Mouse (Mus musculus) liver, embryonic 16.5 days (tissue): ENCODE measurements around the gene Dmrt3. TPM values are rescaled to one million over a fixed set of nuclear protein-coding genes. Genes with fewer than 3 reads are reported as not detected.

Experiments used
- ATAC-seq: fragments of 200-750 bp; cut with Nextera tagmentation; 2 replicates; pipeline ENCODE4 v1.8.0; 2017; ENCODE audit warnings: low read depth, mild to moderate bottlenecking, moderate number of reproducible peaks, moderate library complexity
- H3K27ac ChIP-seq: fragments of 300-500 bp; sonication (generic); 2 replicates; pipeline ENCODE4 v1.5.1; 2014; ENCODE audit warnings: mild to moderate bottlenecking, low read length
- H3K27me3 ChIP-seq: fragments of 300-500 bp; sonication (generic); 2 replicates; pipeline ENCODE4 v1.6.1; 2014; ENCODE audit warnings: low read depth, low read length, mixed read lengths; ENCODE audit not compliant: control insufficient read depth, insufficient read depth
- H3K36me3 ChIP-seq: fragments of 300-500 bp; sonication (generic); 2 replicates; pipeline ENCODE4 v1.6.1; 2014; ENCODE audit warnings: mild to moderate bottlenecking; ENCODE audit not compliant: control insufficient read depth, insufficient read depth
- H3K4me1 ChIP-seq: fragments of 300-500 bp; sonication (generic); 2 replicates; pipeline ENCODE4 v1.6.1; 2014; ENCODE audit warnings: low read depth, low read length, mixed read lengths; ENCODE audit not compliant: control insufficient read depth
- H3K4me2 ChIP-seq: fragments of 300-500 bp; sonication (generic); 2 replicates; pipeline ENCODE4 v1.6.1; 2014; ENCODE audit warnings: low read depth, low read length, mixed read lengths
- H3K4me3 ChIP-seq: fragments of 300-500 bp; sonication (generic); 2 replicates; pipeline ENCODE4 v1.5.1; 2014; ENCODE audit warnings: low read depth, mild to moderate bottlenecking, low read length
- H3K9ac ChIP-seq: fragments of 300-500 bp; sonication (generic); 2 replicates; pipeline ENCODE4 v1.6.1; 2014; ENCODE audit warnings: low read depth, low read length
- H3K9me3 ChIP-seq: fragments of 300-500 bp; sonication (generic); replicated peaks from 2 replicates; pipeline ENCODE4 v1.6.1; 2016; ENCODE audit warnings: low read length; ENCODE audit not compliant: control insufficient read depth
- WGBS: fragments of 180-500 bp; shearing (Covaris S2); extraction: QIAGEN DNeasy Blood & Tissue Kit; methylation state at CpG from one replicate; pipeline ENCODE4 v1.1.7; 2014; ENCODE audit not compliant: insufficient replicate concordance; 5-methylcytosine and 5-hydroxymethylcytosine counted together
- polyA plus RNA-seq: library from polyadenylated mRNA; unstranded; fragments of >200 nt; fragmentation: Nextera tagmentation; extraction: Ambion mirVana; gene quantifications from 2 replicates; pipeline ENCODE4 v1.2.1, GENCODE M21; 2015

The Dmrt3 gene
- polyA plus RNA-seq, 1 experiment from 2014 or later = not detected

DNA sequence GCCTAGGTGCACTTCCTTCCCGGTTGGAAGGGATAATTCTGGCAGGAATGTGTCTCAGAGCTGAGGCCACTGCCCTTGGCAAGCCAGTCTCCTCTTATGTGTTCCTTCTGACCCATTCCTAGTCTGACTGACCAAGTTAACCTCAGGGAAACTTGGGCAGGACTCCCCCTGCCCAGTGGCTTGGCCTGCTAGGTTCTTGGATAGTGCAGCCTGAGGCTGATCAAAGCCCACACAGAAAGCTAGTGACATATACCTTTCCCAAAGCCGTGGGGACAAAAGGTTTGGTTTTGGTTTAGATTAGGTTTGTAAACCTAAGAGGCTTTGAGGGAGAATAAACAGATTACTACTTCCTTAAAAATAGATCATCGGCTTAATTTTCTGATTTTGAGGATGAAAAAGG is 37.0 kb downstream of the Dmrt3 start:
- Histone ChIP-seq H3K9me3 (no peaks in the 10 kb centered on the region), H3K9ac (no peak overlapping the region), H3K4me1 (no peaks in the 10 kb centered on the region), H3K4me3 (no peak overlapping the region), H3K4me2 (no peak overlapping the region), H3K27me3 (no peaks in the 10 kb centered on the region), H3K36me3 (no peaks in the 10 kb centered on the region), H3K27ac (no peak overlapping the region)
- 44% methylated on average over 3 of the region's 3 CpGs for WGBS
- ATAC-seq = no peak

- H3K9me3 ChIP-seq = no peaks in the 10 kb centered on the region
- no peak overlapping the region for H3K27ac ChIP-seq
- no peak overlapping the region for H3K9ac ChIP-seq
- WGBS = 42% methylated on average over 4 of the region's 4 CpGs
- no peak overlapping the region for H3K4me3 ChIP-seq
- H3K27me3 ChIP-seq = no peaks in the 10 kb centered on the region
- no peaks in the 10 kb centered on the region for H3K36me3 ChIP-seq
- H3K4me2 ChIP-seq = no peak overlapping the region
- peak; percentile 21; the same call in 1 of the 2 replicates for ATAC-seq
- no peaks in the 10 kb centered on the region for H3K4me1 ChIP-seq
These were observed 38.6 kb downstream of the Dmrt3 start for GRCm38 (mm10) chr19:25648701-25649100.

DNA sequence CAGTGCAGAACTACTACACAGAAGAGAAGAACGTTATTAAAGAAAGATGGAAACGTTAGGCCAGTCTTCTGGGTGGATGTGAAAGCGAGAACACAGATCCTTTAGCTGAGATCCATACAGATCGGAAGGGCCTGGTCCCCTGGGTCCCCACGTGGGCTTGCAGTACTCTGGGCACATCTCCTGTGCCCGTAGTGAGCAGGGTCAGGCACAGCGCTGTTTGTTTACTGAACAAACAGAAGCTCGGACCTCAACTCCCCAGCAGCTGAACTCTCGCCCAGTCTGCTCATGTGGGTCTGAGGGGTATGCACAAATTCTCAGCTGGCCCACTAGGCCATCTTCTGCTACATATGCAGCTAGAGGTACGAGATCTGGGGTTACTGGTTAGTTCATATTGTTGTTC is 40.4 kb downstream of the Dmrt3 start:
- H3K36me3 ChIP-seq = no peaks in the 10 kb centered on the region
- H3K4me1 ChIP-seq = no peaks in the 10 kb centered on the region
- no peaks in the 10 kb centered on the region for H3K9me3 ChIP-seq
- H3K27ac ChIP-seq = no peak overlapping the region
- ATAC-seq = peak; percentile 27; the same call in 1 of the 2 replicates
- H3K9ac ChIP-seq = no peak overlapping the region
- no peaks in the 10 kb centered on the region for H3K27me3 ChIP-seq
- H3K4me2 ChIP-seq = no peak overlapping the region
- H3K4me3 ChIP-seq = no peak overlapping the region
- 52% methylated on average over 10 of the region's 10 CpGs for WGBS

DNA sequence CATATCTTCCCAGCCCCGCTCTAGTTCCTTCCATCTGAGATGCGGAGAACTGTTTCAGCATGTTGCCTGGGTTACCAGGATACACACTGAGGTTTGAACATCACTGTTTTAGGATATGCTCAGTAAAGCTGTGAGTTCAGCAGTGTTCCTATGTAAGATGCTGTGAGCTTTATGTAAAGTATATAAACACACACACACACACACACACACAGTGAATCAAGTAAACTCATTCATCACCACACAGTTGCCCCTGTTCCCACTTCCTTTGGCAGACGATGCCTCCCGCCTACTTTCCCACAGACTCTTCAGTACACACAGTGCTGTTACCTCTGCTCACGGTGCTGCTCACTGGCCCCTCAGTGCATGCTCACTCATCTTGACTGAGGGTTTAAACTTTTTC is 42.5 kb downstream of the Dmrt3 start:
- ATAC-seq = no peak
- H3K4me2 ChIP-seq = no peak overlapping the region
- no peaks in the 10 kb centered on the region for H3K9me3 ChIP-seq
- WGBS = 50% methylated on average over 5 of the region's 5 CpGs
- H3K4me3 ChIP-seq = no peak overlapping the region
- H3K4me1 ChIP-seq = no peaks in the 10 kb centered on the region
- no peak overlapping the region for H3K9ac ChIP-seq
- no peaks in the 10 kb centered on the region for H3K36me3 ChIP-seq
- H3K27me3 ChIP-seq = no peaks in the 10 kb centered on the region
- H3K27ac ChIP-seq = no peak overlapping the region

GRCm38 (mm10) chr19:25654034-25654749 is 44.1 kb downstream of the Dmrt3 start:
- no peak overlapping the region for H3K4me3 ChIP-seq
- ATAC-seq = no peak
- H3K36me3 ChIP-seq = no peaks in the 10 kb centered on the region
- WGBS = 57% methylated on average over 12 of the region's 12 CpGs
- H3K27me3 ChIP-seq = no peaks in the 10 kb centered on the region
- no peak overlapping the region for H3K27ac ChIP-seq
- no peak overlapping the region for H3K4me2 ChIP-seq
- H3K9ac ChIP-seq = no peak overlapping the region
- no peaks in the 10 kb centered on the region for H3K9me3 ChIP-seq
- no peaks in the 10 kb centered on the region for H3K4me1 ChIP-seq

GRCm38 (mm10) chr19:25665486-25666339 is 55.6 kb downstream of the Dmrt3 start:
- Histone ChIP-seq H3K9ac (no peak overlapping the region), H3K27ac (no peak overlapping the region), H3K4me3 (no peak overlapping the region), H3K4me2 (no peak overlapping the region), H3K36me3 (no peaks in the 10 kb centered on the region), H3K27me3 (peaks cover 31% of the 10 kb centered on the region), H3K4me1 (no peaks in the 10 kb centered on the region), H3K9me3 (no peaks in the 10 kb centered on the region)
- ATAC-seq = no peak
- WGBS = 6% methylated on average over 31 of the region's 31 CpGs

DNA sequence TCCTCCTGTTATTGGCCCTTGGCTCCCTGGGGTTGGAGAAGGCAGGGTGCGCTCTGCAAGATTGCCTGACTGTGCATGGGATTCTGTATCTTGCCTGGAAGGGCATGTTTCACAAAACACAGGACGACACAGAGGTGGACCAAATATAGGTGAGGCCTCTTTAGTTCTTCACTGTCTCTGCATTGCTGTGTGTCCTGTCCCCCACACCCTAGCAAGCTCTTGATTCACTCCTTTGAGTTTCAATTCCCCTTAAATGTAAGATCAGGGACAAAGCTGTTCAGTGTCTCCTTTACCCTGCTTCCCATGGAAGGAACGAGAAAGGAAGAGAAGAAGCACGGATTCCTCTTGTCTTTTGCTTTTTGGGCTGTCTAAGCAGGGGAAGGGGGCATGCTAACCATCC is 57.7 kb downstream of the Dmrt3 start:
- H3K4me2 ChIP-seq = no peak overlapping the region
- H3K4me3 ChIP-seq = no peak overlapping the region
- no peak overlapping the region for H3K27ac ChIP-seq
- 24% methylated on average over 4 of the region's 4 CpGs for WGBS
- no peaks in the 10 kb centered on the region for H3K9me3 ChIP-seq
- no peak for ATAC-seq
- H3K4me1 ChIP-seq = no peaks in the 10 kb centered on the region
- peaks cover 51% of the 10 kb centered on the region for H3K27me3 ChIP-seq
- H3K36me3 ChIP-seq = no peaks in the 10 kb centered on the region
- H3K9ac ChIP-seq = no peak overlapping the region

GRCm38 (mm10) chr19:25669593-25670248 is 59.6 kb downstream of the Dmrt3 start:
- WGBS = 2% methylated on average over 3 of the region's 3 CpGs
- no peak for ATAC-seq
- H3K4me3 ChIP-seq = no peak overlapping the region
- no peaks in the 10 kb centered on the region for H3K9me3 ChIP-seq
- no peak overlapping the region for H3K9ac ChIP-seq
- no peak overlapping the region for H3K4me2 ChIP-seq
- peaks cover 70% of the 10 kb centered on the region for H3K27me3 ChIP-seq
- H3K4me1 ChIP-seq = no peaks in the 10 kb centered on the region
- no peak overlapping the region for H3K27ac ChIP-seq
- H3K36me3 ChIP-seq = no peaks in the 10 kb centered on the region
